In genomic region chr5:111229041-111229394, GRCm38 (mm10) we compare ENCODE assay signal across 10 mouse cellular contexts.
A peak's percentile ranks its signal among the peaks of the same experiment; 100 is the strongest.
DNase-seq lines count a peak whose midpoint lies in the region; ATAC-seq and TF ChIP-seq lines count a peak whose summit lies in the region.
"Had no signal": no experiment of that assay in that cellular context is flagged by ENCODE, and none has a peak within 500 bp of the region (broad histone marks: within the 10 kb centered on the region; RNA-seq: fewer than 3 reads in every experiment).

No protein-coding gene starts in this region.

- DNase-seq in heart, adult 9 months (ENCODE audit: low spot score in 2 of 2), result no peak
- no peak for DNase-seq in heart, postnatal 0 days (ENCODE audit: low spot score)
- no peak for DNase-seq in midbrain, embryonic 11.5 days (ENCODE audit: low spot score, missing footprints)
- no peak for DNase-seq in layer of hippocampus, postnatal 36 days
- no peak for DNase-seq in cerebellum, postnatal 4 days (ENCODE audit: low spot score in 2 of 2)
- DNase-seq in cerebellum, adult 9-10 months, result no peak
- DNase-seq: thymus, postnatal 36 days had no signal

- ATAC-seq in heart, embryonic 11.5 days (replicated peaks; ENCODE audit: insufficient number of reproducible peaks, low FRiP score, low TSS enrichment), result no peak
- no peak for ATAC-seq in heart, postnatal 0 days (ENCODE audit: insufficient read depth, low read depth)
- ATAC-seq in midbrain, embryonic 11.5 days (ENCODE audit: low FRiP score), result no peak
- ATAC-seq: activated CD4-positive, CD25-positive, alpha-beta regulatory T cell, adult 4 months had no signal

- H3K4me3 ChIP-seq in heart, embryonic 11.5 days (ENCODE audit: low read depth, low read length), result no peak overlapping the region
- peak overlapping the region; percentile 41; the same call in 1 of the 2 replicates for H3K4me3 ChIP-seq in E14TG2a.4 (replicated peaks; ENCODE audit: low read length)
- no peak overlapping the region for H3K4me3 ChIP-seq in heart, postnatal 0 days (ENCODE audit: low read depth, low read length)
- H3K4me3 ChIP-seq in midbrain, embryonic 11.5 days (ENCODE audit: low read depth, low read length), result no peak overlapping the region

- WGBS in heart, embryonic 11.5 days (ENCODE audit: insufficient replicate concordance), result 52% methylated on average over 12 of the region's 12 CpGs
- 41% methylated on average over 12 of the region's 12 CpGs for WGBS in heart, postnatal 0 days
- WGBS in midbrain, embryonic 11.5 days, result 65% methylated on average over 12 of the region's 12 CpGs

- peaks cover 58% of the 10 kb centered on the region for H3K4me1 ChIP-seq in heart, embryonic 11.5 days (ENCODE audit: control insufficient read depth, insufficient read depth, low read length)
- H3K4me1 ChIP-seq in E14TG2a.4 (replicated peaks; ENCODE audit: low read depth, low read length), result peaks cover 13% of the 10 kb centered on the region
- H3K4me1 ChIP-seq in heart, postnatal 0 days (ENCODE audit: control insufficient read depth, insufficient read depth), result peaks cover 27% of the 10 kb centered on the region
- H3K4me1 ChIP-seq in midbrain, embryonic 11.5 days (ENCODE audit: control insufficient read depth, insufficient read depth, low read length), result peaks cover 42% of the 10 kb centered on the region

- no peaks in the 10 kb centered on the region for H3K9me3 ChIP-seq in heart, embryonic 11.5 days (replicated peaks; ENCODE audit: control insufficient read depth, low read length)
- H3K9me3 ChIP-seq in E14TG2a.4 (ENCODE audit: low read length), result no peaks in the 10 kb centered on the region
- H3K9me3 ChIP-seq in heart, postnatal 0 days (replicated peaks; ENCODE audit: control insufficient read depth, low read length), result no peaks in the 10 kb centered on the region
- H3K9me3 ChIP-seq in midbrain, embryonic 11.5 days (ENCODE audit: control insufficient read depth, low read length), result no peaks in the 10 kb centered on the region

- H3K4me2 ChIP-seq in heart, embryonic 11.5 days, result no peak overlapping the region
- H3K4me2 ChIP-seq in heart, postnatal 0 days (ENCODE audit: low read depth, low read length), result no peak overlapping the region
- H3K4me2 ChIP-seq in midbrain, embryonic 11.5 days, result no peak overlapping the region

- no peak for TF ChIP-seq EP300 in heart, postnatal 0 days (IDR thresholded peaks at IDR 0.05; ENCODE audit: low read depth)

- H3K27ac ChIP-seq in heart, embryonic 11.5 days (ENCODE audit: low read depth, low read length), result peak overlapping the region; percentile 75
- H3K27ac ChIP-seq in heart, postnatal 0 days (ENCODE audit: low read depth), result peak overlapping the region; percentile 77
- peak overlapping the region; percentile 72 for H3K27ac ChIP-seq in midbrain, embryonic 11.5 days (ENCODE audit: low read depth, low read length)

- no peak overlapping the region for H3K9ac ChIP-seq in heart, embryonic 11.5 days (ENCODE audit: low read depth, low read length)
- no peak overlapping the region for H3K9ac ChIP-seq in heart, postnatal 0 days (replicated peaks; ENCODE audit: low read depth, low read length)
- H3K9ac ChIP-seq in midbrain, embryonic 11.5 days (ENCODE audit: low read length), result peak overlapping the region; percentile 15; the same call in 1 of the 2 replicates

- TF ChIP-seq CTCF in E14TG2a.4 (conservative IDR thresholded peaks at IDR 0.05; ENCODE audit: low read length), result no peak
- no peak for TF ChIP-seq CTCF in heart, postnatal 0 days (IDR thresholded peaks at IDR 0.05; ENCODE audit: low read depth)

- H3K27me3 ChIP-seq in heart, embryonic 11.5 days (ENCODE audit: control insufficient read depth, insufficient read depth, low read length), result peaks cover 5% of the 10 kb centered on the region; the same call in 1 of the 2 replicates
- H3K27me3 ChIP-seq in E14TG2a.4 (ENCODE audit: insufficient read depth, low read length), result peaks cover 35% of the 10 kb centered on the region
- no peaks in the 10 kb centered on the region for H3K27me3 ChIP-seq in heart, postnatal 0 days (ENCODE audit: control insufficient read depth, insufficient read depth, low read length)
- H3K27me3 ChIP-seq in midbrain, embryonic 11.5 days (ENCODE audit: control insufficient read depth, insufficient read depth, low read length), result peaks cover 3% of the 10 kb centered on the region; the same call in 1 of the 2 replicates

- H3K36me3 ChIP-seq in heart, embryonic 11.5 days (ENCODE audit: control insufficient read depth, insufficient read depth, low read length), result 0 out of 2 replicates have a peak, but pooled peaks cover 4% of the 10 kb centered on the region
- no peaks in the 10 kb centered on the region for H3K36me3 ChIP-seq in E14TG2a.4 (ENCODE audit: insufficient read depth, low read length)
- peaks cover 8% of the 10 kb centered on the region; the same call in 1 of the 2 replicates for H3K36me3 ChIP-seq in heart, postnatal 0 days (replicated peaks; ENCODE audit: control insufficient read depth, insufficient read depth, low read length)
- peaks cover 4% of the 10 kb centered on the region; the same call in 1 of the 2 replicates for H3K36me3 ChIP-seq in midbrain, embryonic 11.5 days (ENCODE audit: control insufficient read depth, insufficient read depth, low read length)
